Mouse (Mus musculus) kidney, postnatal 0 days (tissue): Measurements from ENCODE around the gene Pithd1. TPM values are rescaled to one million over a fixed set of nuclear protein-coding genes. Genes with fewer than 3 reads are reported as not detected.
A peak's percentile ranks its signal among the peaks of the same experiment; 100 is the strongest.

Experiments used
- ATAC-seq: fragments of 200-750 bp; cut with Nextera tagmentation; replicated peaks from 2 replicates; pipeline ENCODE4 v1.8.0; 2017; ENCODE audit warnings: low read depth, moderate number of reproducible peaks, moderate TSS enrichment, moderate library complexity; ENCODE audit not compliant: low FRiP score
- DNase-seq: peaks from one replicate; pipeline ENCODE4 v3.0.0-alpha.2; 2016; ENCODE audit warnings: low spot score
- H3K27ac ChIP-seq: fragments of 300-500 bp; sonication (generic); 2 replicates; pipeline ENCODE4 v1.5.1; 2014; ENCODE audit warnings: mild to moderate bottlenecking
- H3K27me3 ChIP-seq: fragments of 300-500 bp; sonication (generic); 2 replicates; pipeline ENCODE4 v1.6.1; 2014; ENCODE audit warnings: low read length, mixed read lengths; ENCODE audit not compliant: insufficient read depth
- H3K36me3 ChIP-seq: fragments of 300-500 bp; sonication (generic); 2 replicates; pipeline ENCODE4 v1.6.1; 2014; ENCODE audit warnings: low read length, mixed read lengths; ENCODE audit not compliant: insufficient read depth
- H3K4me1 ChIP-seq: fragments of 300-500 bp; sonication (generic); replicated peaks from 2 replicates; pipeline ENCODE4 v1.6.1; 2014; ENCODE audit warnings: antibody characterized with exemption, low read length, mixed read lengths; ENCODE audit not compliant: insufficient read depth
- H3K4me2 ChIP-seq: fragments of 300-500 bp; sonication (generic); 2 replicates; pipeline ENCODE4 v1.6.1; 2014; ENCODE audit warnings: mild to moderate bottlenecking, low read length, moderate library complexity, mixed read lengths
- H3K4me3 ChIP-seq: fragments of 300-500 bp; sonication (generic); replicated peaks from 2 replicates; pipeline ENCODE4 v1.5.1; 2014; ENCODE audit warnings: low read depth, low read length
- H3K9ac ChIP-seq: fragments of 300-500 bp; sonication (generic); 2 replicates; pipeline ENCODE4 v1.6.1; 2014; ENCODE audit warnings: low read depth, low read length
- H3K9me3 ChIP-seq: fragments of 300-500 bp; sonication (generic); replicated peaks from 2 replicates; pipeline ENCODE4 v1.6.1; 2016; ENCODE audit warnings: low read length, inconsistent platforms, mixed read lengths
- CTCF ChIP-seq: IDR thresholded peaks from 2 replicates; pipeline ENCODE4 v1.5.1; 2016; ENCODE audit warnings: antibody characterized with exemption, low read depth, mild to moderate bottlenecking, moderate library complexity
- WGBS: fragments of 180-500 bp; shearing (Covaris S2); extraction: QIAGEN DNeasy Blood & Tissue Kit; methylation state at CpG from one replicate; pipeline ENCODE4 v1.1.7; 2014; 5-methylcytosine and 5-hydroxymethylcytosine counted together
- polyA plus RNA-seq: library from polyadenylated mRNA; unstranded; fragments of >200 nt; fragmentation: Nextera tagmentation; extraction: Ambion mirVana; gene quantifications from 2 replicates; pipeline ENCODE4 v1.2.1, GENCODE M21; 2015

Gene Pithd1
- polyA plus RNA-seq, 1 experiment from 2014 or later: 49.0 TPM

- DNase-seq: no peak
- Histone ChIP-seq H3K36me3 (peaks cover 20% of the 10 kb centered on the region), H3K27ac (no peak overlapping the region), H3K4me2 (no peak overlapping the region), H3K9ac (no peak overlapping the region), H3K27me3 (no peaks in the 10 kb centered on the region), H3K4me3 (no peak overlapping the region), H3K4me1 (peaks cover 11% of the 10 kb centered on the region), H3K9me3 (no peaks in the 10 kb centered on the region)
- ATAC-seq: no peak
- 90% methylated on average over 12 of the region's 12 CpGs for WGBS
- TF ChIP-seq CTCF: no peak
These were observed 10.9 kb downstream of the Pithd1 start for GRCm38 (mm10) chr4:135976146-135976545.

GRCm38 (mm10) chr4:135972911-135973811 lies 13.9 kb downstream of the Pithd1 start:
- Histone ChIP-seq H3K4me3 (peak overlapping the region; percentile 91), H3K9me3 (no peaks in the 10 kb centered on the region), H3K36me3 (peaks cover 40% of the 10 kb centered on the region), H3K9ac (peak overlapping the region; percentile 85), H3K4me1 (peaks cover 16% of the 10 kb centered on the region), H3K4me2 (peak overlapping the region; percentile 92), H3K27me3 (no peaks in the 10 kb centered on the region), H3K27ac (no peak overlapping the region)
- ATAC-seq (no peak), DNase-seq (no peak)
- WGBS: 60% methylated on average over 13 of the region's 13 CpGs
- TF ChIP-seq CTCF: no peak

GRCm38 (mm10) chr4:135972556-135972906 lies 14.5 kb downstream of the Pithd1 start, which contains the start of gene Lypla2:
Gene Lypla2 (minus strand): TSS chr4:135972626.
- H3K36me3 ChIP-seq: peaks cover 46% of the 10 kb centered on the region
- DNase-seq: peak; percentile 91
- H3K4me2 ChIP-seq: peak within 1 kb of the TSS; percentile 92
- H3K4me3 ChIP-seq: peak within 1 kb of the TSS; percentile 91
- H3K9ac ChIP-seq: peak within 1 kb of the TSS; percentile 85
- no peaks in the 10 kb centered on the region for H3K9me3 ChIP-seq
- H3K27me3 ChIP-seq: no peaks in the 10 kb centered on the region
- peak; percentile 65 for ATAC-seq
- 1% methylated on average over 19 of the region's 19 CpGs for WGBS
- TF ChIP-seq CTCF: peak; percentile 8; the same call in 1 of the 2 replicates
- peaks cover 16% of the 10 kb centered on the region for H3K4me1 ChIP-seq
- H3K27ac ChIP-seq: peak within 1 kb of the TSS; percentile 71

GRCm38 (mm10) chr4:135971805-135972555 lies 15.1 kb downstream of the Pithd1 start:
- H3K9me3 ChIP-seq: no peaks in the 10 kb centered on the region
- peak overlapping the region; percentile 85 for H3K9ac ChIP-seq
- peak overlapping the region; percentile 71 for H3K27ac ChIP-seq
- peaks cover 48% of the 10 kb centered on the region for H3K36me3 ChIP-seq
- peak; percentile 34; the same call in 1 of the 2 replicates for ATAC-seq
- H3K4me1 ChIP-seq: peaks cover 16% of the 10 kb centered on the region
- WGBS: 0% methylated on average over 35 of the region's 35 CpGs
- TF ChIP-seq CTCF: no peak
- peak overlapping the region; percentile 92 for H3K4me2 ChIP-seq
- H3K4me3 ChIP-seq: peak overlapping the region; percentile 91
- DNase-seq: no peak
- no peaks in the 10 kb centered on the region for H3K27me3 ChIP-seq

GRCm38 (mm10) chr4:135970585-135970984 lies 16.5 kb downstream of the Pithd1 start:
- no peak overlapping the region; the same call in 1 of the 2 replicates for H3K4me2 ChIP-seq
- H3K4me1 ChIP-seq: peaks cover 16% of the 10 kb centered on the region

GRCm38 (mm10) chr4:135969070-135969750 lies 17.9 kb downstream of the Pithd1 start:
- no peaks in the 10 kb centered on the region for H3K27me3 ChIP-seq
- 87% methylated on average over 13 of the region's 13 CpGs for WGBS
- no peak overlapping the region for H3K4me2 ChIP-seq
- ATAC-seq (no peak), DNase-seq (no peak)
- H3K36me3 ChIP-seq: peaks cover 37% of the 10 kb centered on the region
- no peak overlapping the region for H3K9ac ChIP-seq
- no peak overlapping the region for H3K4me3 ChIP-seq
- no peak for TF ChIP-seq CTCF
- peaks cover 23% of the 10 kb centered on the region for H3K4me1 ChIP-seq
- H3K9me3 ChIP-seq: no peaks in the 10 kb centered on the region
- no peak overlapping the region for H3K27ac ChIP-seq

More at GRCm38 (mm10) chr4:135970585-135970984, 16.5 kb downstream of the Pithd1 start:
- Histone ChIP-seq H3K36me3 (peaks cover 43% of the 10 kb centered on the region), H3K27me3 (no peaks in the 10 kb centered on the region), H3K27ac (no peak overlapping the region), H3K9ac (no peak overlapping the region), H3K9me3 (no peaks in the 10 kb centered on the region), H3K4me3 (no peak overlapping the region)
- ATAC-seq (no peak), DNase-seq (no peak)
- no peak for TF ChIP-seq CTCF
- WGBS: 75% methylated on average over 11 of the region's 11 CpGs
